Mouse (Mus musculus): ENCODE results near the gene Ndufa8. TPM values are rescaled to one million over a fixed set of nuclear protein-coding genes. Genes with fewer than 3 reads are reported as not detected.

Ndufa8 gene
- polyA plus RNA-seq, 1 experiment from 2014 or later, result 307 TPM

DNA sequence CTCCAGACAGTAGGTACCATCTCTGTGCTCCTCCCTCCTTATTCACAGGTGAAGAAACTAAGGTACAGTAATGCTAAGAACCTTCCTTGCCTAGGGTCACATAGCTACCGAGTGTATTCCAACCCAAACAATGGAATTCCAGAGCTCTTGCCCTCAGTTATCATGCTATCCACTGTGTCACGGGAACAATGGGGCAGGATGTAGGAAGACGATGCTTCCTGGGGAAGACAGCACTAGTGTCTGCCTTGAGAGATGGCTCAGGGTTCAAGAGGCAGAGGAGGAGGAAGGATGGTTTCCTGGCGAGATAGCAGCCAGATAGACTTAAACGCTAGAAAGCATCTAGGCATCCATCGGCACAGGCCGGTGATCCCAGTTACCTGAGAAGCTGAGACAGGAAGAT is 16.3 kb downstream of the Ndufa8 start:
- no peak for ATAC-seq
- no peaks in the 10 kb centered on the region for H3K4me1 ChIP-seq (ENCODE audit: control insufficient read depth, insufficient read depth, low read length)
- H3K27me3 ChIP-seq (ENCODE audit: control insufficient read depth, insufficient read depth, low read depth, low read length), result no peaks in the 10 kb centered on the region
- H3K36me3 ChIP-seq (ENCODE audit: control insufficient read depth, insufficient read depth, low read length), result peaks cover 11% of the 10 kb centered on the region
- H3K9ac ChIP-seq (ENCODE audit: low read depth, low read length), result no peak overlapping the region
- no peak overlapping the region for H3K4me3 ChIP-seq (ENCODE audit: low read depth, low read length)
- no peak overlapping the region for H3K27ac ChIP-seq (ENCODE audit: low read length)
- no peak overlapping the region for H3K4me2 ChIP-seq (ENCODE audit: low read length)
- H3K9me3 ChIP-seq (replicated peaks; ENCODE audit: control insufficient read depth, low read length, poor library complexity, severe bottlenecking), result no peaks in the 10 kb centered on the region
- 84% methylated on average over 7 of the region's 7 CpGs for WGBS

DNA sequence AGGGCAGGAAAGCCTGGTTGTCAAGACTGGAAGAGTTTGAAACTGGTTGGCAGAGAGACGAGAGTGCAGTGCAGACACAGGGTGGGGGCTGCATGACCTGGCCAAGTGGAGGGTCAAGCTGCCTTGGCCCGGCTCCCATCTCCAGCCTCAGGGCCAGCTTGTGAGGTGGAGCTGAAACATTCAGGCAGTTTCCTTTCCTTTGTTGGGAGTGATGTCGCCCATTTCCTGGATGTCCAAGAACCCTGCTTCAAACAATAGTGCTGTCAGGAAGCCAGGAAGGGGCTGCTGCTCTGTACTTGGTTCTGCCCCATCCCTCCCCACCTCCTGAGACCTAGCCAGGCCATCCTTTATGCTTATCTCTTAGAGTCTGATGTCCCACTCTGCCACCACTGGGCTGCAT is 25.9 kb downstream of the Ndufa8 start:
- Histone ChIP-seq H3K36me3 (ENCODE audit: control insufficient read depth, insufficient read depth, low read length) (no peaks in the 10 kb centered on the region), H3K9ac (ENCODE audit: low read depth, low read length) (no peak overlapping the region), H3K4me3 (ENCODE audit: low read depth, low read length) (no peak overlapping the region), H3K27me3 (ENCODE audit: control insufficient read depth, insufficient read depth, low read depth, low read length) (no peaks in the 10 kb centered on the region), H3K9me3 (replicated peaks; ENCODE audit: control insufficient read depth, low read length, poor library complexity, severe bottlenecking) (no peaks in the 10 kb centered on the region), H3K4me2 (ENCODE audit: low read length) (no peak overlapping the region), H3K27ac (ENCODE audit: low read length) (no peak overlapping the region), H3K4me1 (ENCODE audit: control insufficient read depth, insufficient read depth, low read length) (peaks cover 11% of the 10 kb centered on the region)
- no peak for ATAC-seq
- 70% methylated on average over 3 of the region's 3 CpGs for WGBS

DNA sequence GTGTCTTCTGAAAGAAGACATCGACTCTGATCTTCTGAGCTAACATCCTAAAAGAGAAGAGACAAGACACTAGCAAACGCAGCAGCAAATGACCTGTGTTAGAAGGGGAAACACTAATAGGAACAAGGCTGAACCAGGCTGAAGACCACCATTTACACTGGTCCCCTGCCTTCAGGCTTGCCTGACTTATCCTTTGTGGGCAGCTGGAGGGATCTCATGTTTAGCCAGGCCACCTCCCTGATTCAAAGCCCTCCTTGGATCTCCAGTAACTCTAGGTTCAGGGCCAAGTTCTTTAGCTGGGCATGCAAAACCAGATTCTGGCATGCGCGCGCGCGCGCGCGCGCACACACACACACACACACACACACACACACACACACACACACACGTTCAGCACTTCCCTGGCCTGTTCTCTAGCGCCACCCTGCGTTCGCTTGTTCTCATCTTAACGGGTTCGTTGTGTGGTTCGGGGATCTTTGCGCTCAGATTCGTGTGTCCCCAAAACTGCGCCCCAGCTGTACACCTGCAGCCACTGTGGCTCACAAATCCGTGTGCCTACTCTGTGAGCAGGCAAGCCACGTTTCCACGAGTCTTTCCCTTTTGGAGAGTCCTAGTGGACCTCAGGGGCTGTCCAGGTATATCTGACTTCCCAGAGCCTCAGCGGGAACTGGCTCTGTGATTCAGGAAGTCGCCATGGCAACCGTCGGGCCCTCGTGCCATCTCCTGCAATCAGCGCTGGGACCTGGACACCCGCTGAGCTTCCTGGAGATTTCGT is 27.6 kb downstream of the Ndufa8 start:
- ATAC-seq, result peak; percentile 86
- WGBS, result 12% methylated on average over 31 of the region's 32 CpGs

DNA sequence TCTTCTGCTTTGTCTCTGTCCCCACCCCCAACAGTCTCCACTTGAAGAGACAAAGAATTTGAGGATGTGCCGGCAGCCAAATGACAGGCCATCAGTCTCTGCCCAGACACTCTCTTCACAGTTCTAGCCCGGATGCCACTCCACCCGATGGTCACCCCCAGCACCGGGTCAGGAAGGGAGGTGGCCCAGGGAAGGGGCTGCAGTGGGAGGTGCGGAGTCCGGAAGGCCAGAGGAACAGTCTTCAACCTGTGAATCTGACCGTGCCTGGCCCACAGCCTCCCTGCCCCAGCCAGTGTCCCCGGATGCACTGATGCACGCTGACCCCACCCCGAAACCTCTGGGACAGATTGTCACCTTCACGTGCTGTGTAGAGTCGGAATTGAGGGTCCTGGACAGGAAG is 36.2 kb downstream of the Ndufa8 start:
- Histone ChIP-seq H3K9me3 (replicated peaks; ENCODE audit: control insufficient read depth, low read length, poor library complexity, severe bottlenecking) (no peaks in the 10 kb centered on the region), H3K27me3 (ENCODE audit: control insufficient read depth, insufficient read depth, low read depth, low read length) (peaks cover 10% of the 10 kb centered on the region; the same call in 1 of the 2 replicates), H3K4me3 (ENCODE audit: low read depth, low read length) (no peak overlapping the region), H3K4me2 (ENCODE audit: low read length) (no peak overlapping the region), H3K9ac (ENCODE audit: low read depth, low read length) (no peak overlapping the region), H3K27ac (ENCODE audit: low read length) (no peak overlapping the region), H3K4me1 (ENCODE audit: control insufficient read depth, insufficient read depth, low read length) (peaks cover 8% of the 10 kb centered on the region), H3K36me3 (ENCODE audit: control insufficient read depth, insufficient read depth, low read length) (no peaks in the 10 kb centered on the region)
- 64% methylated on average over 12 of the region's 12 CpGs for WGBS
- no peak for ATAC-seq

More for the DNA sequence above, 27.6 kb downstream of the Ndufa8 start:
- H3K4me1 ChIP-seq (ENCODE audit: control insufficient read depth, insufficient read depth, low read length), result peaks cover 11% of the 10 kb centered on the region
- peak overlapping the region; percentile 43 for H3K9ac ChIP-seq (ENCODE audit: low read depth, low read length)
- no peaks in the 10 kb centered on the region for H3K36me3 ChIP-seq (ENCODE audit: control insufficient read depth, insufficient read depth, low read length)
- H3K27me3 ChIP-seq (ENCODE audit: control insufficient read depth, insufficient read depth, low read depth, low read length), result no peaks in the 10 kb centered on the region
- H3K9me3 ChIP-seq (replicated peaks; ENCODE audit: control insufficient read depth, low read length, poor library complexity, severe bottlenecking), result no peaks in the 10 kb centered on the region
- peak overlapping the region; percentile 61; the same call in 1 of the 2 replicates for H3K27ac ChIP-seq (ENCODE audit: low read length)
- peak overlapping the region; percentile 35 for H3K4me3 ChIP-seq (ENCODE audit: low read depth, low read length)
- H3K4me2 ChIP-seq (ENCODE audit: low read length), result peak overlapping the region; percentile 70

DNA sequence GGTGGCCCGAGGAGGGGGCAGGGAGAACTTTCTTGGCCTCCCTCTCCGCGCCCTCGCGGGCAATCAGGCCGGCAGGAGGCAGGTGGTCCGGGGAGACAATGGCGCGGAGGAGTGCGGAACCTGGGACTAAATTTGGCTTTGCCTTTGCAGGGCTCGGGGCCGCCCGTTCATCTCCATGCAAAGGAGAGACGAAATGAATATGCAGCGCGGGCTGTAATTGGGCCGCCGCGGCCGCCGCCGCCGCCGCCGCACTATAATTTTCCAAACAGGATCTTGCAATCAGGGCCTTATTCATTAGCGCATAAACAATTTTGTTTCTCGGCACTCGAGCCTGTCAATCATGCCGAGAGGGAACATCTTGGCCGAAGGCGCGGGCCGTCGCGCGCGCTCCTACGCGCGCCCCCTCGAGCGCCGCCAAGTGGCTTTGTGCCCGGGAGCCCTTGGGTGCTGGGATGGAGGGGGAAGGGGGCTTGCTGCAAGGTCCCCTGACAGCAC is 37.8 kb downstream of the Ndufa8 start:
- under 1% methylated on average over 44 of the region's 44 CpGs for WGBS
- H3K4me2 ChIP-seq (ENCODE audit: low read length), result peak overlapping the region; percentile 89
- H3K9ac ChIP-seq (ENCODE audit: low read depth, low read length), result peak overlapping the region; percentile 67
- H3K27ac ChIP-seq (ENCODE audit: low read length), result no peak overlapping the region
- H3K4me3 ChIP-seq (ENCODE audit: low read depth, low read length), result peak overlapping the region; percentile 48
- H3K36me3 ChIP-seq (ENCODE audit: control insufficient read depth, insufficient read depth, low read length), result no peaks in the 10 kb centered on the region
- H3K9me3 ChIP-seq (replicated peaks; ENCODE audit: control insufficient read depth, low read length, poor library complexity, severe bottlenecking), result no peaks in the 10 kb centered on the region
- H3K4me1 ChIP-seq (ENCODE audit: control insufficient read depth, insufficient read depth, low read length), result peaks cover 8% of the 10 kb centered on the region
- H3K27me3 ChIP-seq (ENCODE audit: control insufficient read depth, insufficient read depth, low read depth, low read length), result peaks cover 10% of the 10 kb centered on the region; the same call in 1 of the 2 replicates
- 0 out of 2 replicates have a peak, but pooled peaks have one; percentile 39 for ATAC-seq

DNA sequence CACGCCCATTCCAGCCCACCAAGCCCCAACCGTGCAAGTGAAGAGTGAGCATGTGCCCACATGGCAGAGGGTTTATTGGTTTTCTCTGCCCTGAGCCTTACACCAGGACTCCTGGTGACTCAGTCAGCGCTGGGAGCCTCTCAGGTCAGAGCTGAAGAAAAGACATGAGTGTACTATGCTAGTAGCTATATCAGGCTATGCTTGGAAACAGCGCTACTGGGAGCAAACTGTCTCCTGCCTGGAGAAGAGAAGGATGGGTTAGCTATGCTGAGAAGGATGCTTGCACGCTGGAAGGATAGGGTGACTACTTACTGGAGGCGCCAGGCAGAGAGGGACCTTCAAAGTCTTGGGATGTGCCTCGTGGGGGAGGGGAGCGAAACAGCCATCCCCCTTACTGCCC is 38.6 kb downstream of the Ndufa8 start:
- peaks cover 10% of the 10 kb centered on the region; the same call in 1 of the 2 replicates for H3K27me3 ChIP-seq (ENCODE audit: control insufficient read depth, insufficient read depth, low read depth, low read length)
- WGBS, result 49% methylated on average over 8 of the region's 8 CpGs
- H3K9me3 ChIP-seq (replicated peaks; ENCODE audit: control insufficient read depth, low read length, poor library complexity, severe bottlenecking), result no peaks in the 10 kb centered on the region
- H3K4me1 ChIP-seq (ENCODE audit: control insufficient read depth, insufficient read depth, low read length), result peaks cover 8% of the 10 kb centered on the region
- ATAC-seq, result 0 out of 2 replicates have a peak, but pooled peaks have one; percentile 4
- H3K27ac ChIP-seq (ENCODE audit: low read length), result no peak overlapping the region
- no peak overlapping the region for H3K4me3 ChIP-seq (ENCODE audit: low read depth, low read length)
- no peaks in the 10 kb centered on the region for H3K36me3 ChIP-seq (ENCODE audit: control insufficient read depth, insufficient read depth, low read length)
- H3K4me2 ChIP-seq (ENCODE audit: low read length), result peak overlapping the region; percentile 89; the same call in 1 of the 2 replicates
- 0 out of 2 replicates have a peak overlapping the region, but pooled peaks have one; percentile 67 for H3K9ac ChIP-seq (ENCODE audit: low read depth, low read length)

DNA sequence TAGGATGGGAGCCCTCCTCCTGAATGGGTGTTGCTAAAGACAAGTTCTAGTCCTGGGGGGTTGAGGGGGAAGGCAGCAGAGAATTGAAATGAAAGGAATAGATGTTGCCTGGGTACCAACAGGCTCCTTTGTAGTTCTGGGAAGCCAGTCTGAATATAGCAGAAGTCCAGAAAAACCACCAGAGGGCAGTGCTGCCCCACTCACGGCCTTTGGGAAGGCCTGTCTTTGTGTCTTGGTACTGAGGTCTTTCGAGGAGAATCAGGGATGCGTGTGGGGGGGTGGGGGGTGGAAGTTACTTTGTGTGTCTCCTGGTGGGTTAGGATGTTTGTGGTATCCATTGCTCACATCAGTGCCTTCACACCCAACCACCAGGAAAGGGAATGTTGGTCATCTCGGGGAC is 39.8 kb downstream of the Ndufa8 start:
- Histone ChIP-seq H3K9ac (ENCODE audit: low read depth, low read length) (no peak overlapping the region), H3K4me1 (ENCODE audit: control insufficient read depth, insufficient read depth, low read length) (peaks cover 8% of the 10 kb centered on the region), H3K4me3 (ENCODE audit: low read depth, low read length) (no peak overlapping the region), H3K4me2 (ENCODE audit: low read length) (no peak overlapping the region), H3K27me3 (ENCODE audit: control insufficient read depth, insufficient read depth, low read depth, low read length) (peaks cover 10% of the 10 kb centered on the region; the same call in 1 of the 2 replicates), H3K27ac (ENCODE audit: low read length) (no peak overlapping the region), H3K36me3 (ENCODE audit: control insufficient read depth, insufficient read depth, low read length) (no peaks in the 10 kb centered on the region), H3K9me3 (replicated peaks; ENCODE audit: control insufficient read depth, low read length, poor library complexity, severe bottlenecking) (no peaks in the 10 kb centered on the region)
- WGBS, result 22% methylated on average over 4 of the region's 4 CpGs
- peak; percentile 47; the same call in 1 of the 2 replicates for ATAC-seq

DNA sequence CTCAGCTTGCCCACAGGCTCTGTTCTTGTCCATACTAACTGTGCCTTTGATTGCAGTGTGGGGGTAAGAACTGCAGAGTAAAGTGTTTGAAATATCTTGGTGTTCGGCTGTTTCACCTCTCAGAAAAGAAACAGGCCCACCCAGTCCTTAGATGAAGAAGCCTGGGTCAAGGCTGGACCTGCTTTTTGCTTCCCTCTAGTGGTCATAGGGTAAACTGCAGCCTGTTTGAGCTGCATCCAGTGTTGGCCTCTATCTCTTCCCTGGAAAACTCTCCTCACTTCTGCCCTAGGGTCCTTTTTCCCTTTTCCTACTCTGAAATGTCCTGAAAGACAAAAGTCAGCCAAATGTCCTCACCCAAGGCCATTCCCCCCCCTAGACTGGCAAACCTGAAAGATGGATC is 41.1 kb downstream of the Ndufa8 start:
- Histone ChIP-seq H3K27me3 (ENCODE audit: control insufficient read depth, insufficient read depth, low read depth, low read length) (peaks cover 10% of the 10 kb centered on the region; the same call in 1 of the 2 replicates), H3K4me1 (ENCODE audit: control insufficient read depth, insufficient read depth, low read length) (peaks cover 8% of the 10 kb centered on the region), H3K27ac (ENCODE audit: low read length) (no peak overlapping the region), H3K4me2 (ENCODE audit: low read length) (no peak overlapping the region), H3K9ac (ENCODE audit: low read depth, low read length) (no peak overlapping the region), H3K9me3 (replicated peaks; ENCODE audit: control insufficient read depth, low read length, poor library complexity, severe bottlenecking) (no peaks in the 10 kb centered on the region), H3K36me3 (ENCODE audit: control insufficient read depth, insufficient read depth, low read length) (no peaks in the 10 kb centered on the region), H3K4me3 (ENCODE audit: low read depth, low read length) (no peak overlapping the region)
- 38% methylated on average over 1 of the region's 1 CpGs for WGBS
- ATAC-seq, result no peak

DNA sequence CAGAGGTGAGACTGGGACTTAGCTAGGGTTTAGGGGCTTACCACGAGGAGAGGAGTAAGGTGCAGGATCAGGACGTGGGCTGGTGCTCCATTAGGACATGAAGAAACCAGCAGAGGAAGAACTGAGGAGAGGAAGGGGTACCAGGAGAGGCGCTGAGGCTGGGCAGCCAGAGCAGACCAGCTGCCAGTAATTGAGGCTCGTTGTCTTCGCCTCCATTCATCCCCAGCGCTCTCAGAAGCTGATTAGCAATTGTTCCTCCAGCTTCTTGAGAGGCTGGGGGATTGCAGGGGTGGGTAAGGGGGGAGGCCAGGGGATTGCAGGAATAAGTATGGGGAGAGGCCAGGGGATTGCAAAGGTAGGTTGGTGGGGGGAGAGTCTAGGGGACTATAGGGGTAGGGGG is 47.0 kb downstream of the Ndufa8 start:
- Histone ChIP-seq H3K27me3 (ENCODE audit: control insufficient read depth, insufficient read depth, low read depth, low read length) (no peaks in the 10 kb centered on the region), H3K36me3 (ENCODE audit: control insufficient read depth, insufficient read depth, low read length) (no peaks in the 10 kb centered on the region), H3K4me3 (ENCODE audit: low read depth, low read length) (no peak overlapping the region), H3K4me1 (ENCODE audit: control insufficient read depth, insufficient read depth, low read length) (no peaks in the 10 kb centered on the region), H3K9ac (ENCODE audit: low read depth, low read length) (no peak overlapping the region), H3K9me3 (replicated peaks; ENCODE audit: control insufficient read depth, low read length, poor library complexity, severe bottlenecking) (no peaks in the 10 kb centered on the region), H3K27ac (ENCODE audit: low read length) (no peak overlapping the region), H3K4me2 (ENCODE audit: low read length) (no peak overlapping the region)
- 31% methylated on average over 6 of the region's 6 CpGs for WGBS
- ATAC-seq, result no peak
